Mouse (Mus musculus) colon, adult 2 months (tissue): ENCODE results near the gene Idi1. TPM values are rescaled to one million over a fixed set of nuclear protein-coding genes. Genes with fewer than 3 reads are reported as not detected.

Source experiments
- polyA plus RNA-seq: library from polyadenylated mRNA; depleted of rRNA; stranded (reverse); fragments of >200 nt; gene quantifications from 2 replicates; pipeline ENCODE4 v1.2.3, GENCODE M21; 2012; rRNA removed

The Idi1 gene
- polyA plus RNA-seq, result 9.8 and 13.1 TPM in 2 replicates

GRCm38 (mm10) chr13:8885445-8886184 is at the start of gene Idi1:
Gene Idi1, plus strand, starts transcription at chr13:8885501.

GRCm38 (mm10) chr13:8871314-8871962 is 13.9 kb upstream of the Idi1 start, which contains the start of gene Wdr37:
Gene Wdr37, minus strand, starts transcription at chr13:8871909.

Other genes with a start within 250 kb of the Idi1 start
- gene Wdr37, start 13.6 kb upstream of the Idi1 start, polyA plus RNA-seq, result 4.3 and 6.8 TPM in 2 replicates
- gene Gm9745, start 62.7 kb downstream of the Idi1 start, polyA plus RNA-seq, result not detected in 2 replicates
- not detected in 2 replicates for gene Idi2, start 67.4 kb downstream of the Idi1 start, polyA plus RNA-seq
- gene Gtpbp4, start 110.6 kb downstream of the Idi1 start, polyA plus RNA-seq, result 3.5 and 4.1 TPM in 2 replicates
- 19.4 and 21.5 TPM in 2 replicates for gene Larp4b, start 208.4 kb downstream of the Idi1 start, polyA plus RNA-seq